Mouse (Mus musculus) hindbrain, embryonic 14.5 days (tissue): ENCODE data around the gene Ly6g6d. TPM values are rescaled to one million over a fixed set of nuclear protein-coding genes. Genes with fewer than 3 reads are reported as not detected.

ENCODE experiments used
- ATAC-seq: fragments of 200-750 bp; cut with Nextera tagmentation; 2 replicates; pipeline ENCODE4 v1.8.0; 2017; ENCODE audit warnings: moderate number of reproducible peaks, mild to moderate bottlenecking, moderate TSS enrichment, moderate library complexity; ENCODE audit not compliant: low FRiP score
- DNase-seq: peaks from one replicate; pipeline ENCODE4 v3.0.0-alpha.2; 2015; ENCODE audit warnings: low spot score
- H3K27ac ChIP-seq: fragments of 300-500 bp; sonication (generic); 2 replicates; pipeline ENCODE4 v1.5.1; 2014; ENCODE audit warnings: mild to moderate bottlenecking, moderate library complexity
- H3K27me3 ChIP-seq: fragments of 300-500 bp; sonication (generic); 2 replicates; pipeline ENCODE4 v1.6.1; 2014; ENCODE audit warnings: mild to moderate bottlenecking, low read length, mixed read lengths; ENCODE audit not compliant: control insufficient read depth, insufficient read depth
- H3K36me3 ChIP-seq: fragments of 300-500 bp; sonication (generic); replicated peaks from 2 replicates; pipeline ENCODE4 v1.6.1; 2014; ENCODE audit not compliant: control insufficient read depth, insufficient read depth
- H3K4me1 ChIP-seq: fragments of 300-500 bp; sonication (generic); replicated peaks from 2 replicates; pipeline ENCODE4 v1.6.1; 2014; ENCODE audit warnings: antibody characterized with exemption, low read length, mixed read lengths; ENCODE audit not compliant: control insufficient read depth, insufficient read depth
- H3K4me2 ChIP-seq: fragments of 300-500 bp; sonication (generic); replicated peaks from 2 replicates; pipeline ENCODE4 v1.6.1; 2014; ENCODE audit warnings: mild to moderate bottlenecking, moderate library complexity
- H3K4me3 ChIP-seq: fragments of 300-500 bp; sonication (generic); replicated peaks from 2 replicates; pipeline ENCODE4 v1.5.1; 2014; ENCODE audit warnings: mild to moderate bottlenecking, low read length
- H3K9ac ChIP-seq: fragments of 300-500 bp; sonication (generic); 2 replicates; pipeline ENCODE4 v1.6.1; 2014
- H3K9me3 ChIP-seq: fragments of 300-500 bp; sonication (generic); 2 replicates; pipeline ENCODE4 v1.6.1; 2016; ENCODE audit warnings: low read length; ENCODE audit not compliant: control insufficient read depth
- WGBS: fragments of 180-500 bp; shearing (Covaris S2); extraction: QIAGEN DNeasy Blood & Tissue Kit; methylation state at CpG from one replicate; pipeline ENCODE4 v1.1.7; 2014; 5-methylcytosine and 5-hydroxymethylcytosine counted together
- polyA plus RNA-seq: library from polyadenylated mRNA; unstranded; fragments of >200 nt; fragmentation: Nextera tagmentation; extraction: Ambion mirVana; gene quantifications from 2 replicates; pipeline ENCODE4 v1.2.1, GENCODE M21; 2014

Ly6g6d gene
- polyA plus RNA-seq, 1 experiment from 2014 or later: 0.94 TPM

- no peak for ATAC-seq
- H3K4me1 ChIP-seq: peaks cover 16% of the 10 kb centered on the region
- peaks cover 58% of the 10 kb centered on the region for H3K36me3 ChIP-seq
- H3K27ac ChIP-seq: peak overlapping the region; percentile 63
- H3K9ac ChIP-seq: peak overlapping the region; percentile 94
- no peak for DNase-seq
- no peaks in the 10 kb centered on the region for H3K27me3 ChIP-seq
- WGBS: 1% methylated on average over 33 of the region's 33 CpGs
- H3K4me2 ChIP-seq: peak overlapping the region; percentile 97
- no peaks in the 10 kb centered on the region for H3K9me3 ChIP-seq
- H3K4me3 ChIP-seq: peak overlapping the region; percentile 94
These were observed 42.9 kb upstream of the Ly6g6d start for GRCm38 (mm10) chr17:35120745-35121142.

GRCm38 (mm10) chr17:35115046-35116019, 37.5 kb upstream of the Ly6g6d start, which contains the start of gene Ly6g5b:
TSS of gene Ly6g5b (minus strand) at chr17:35115428.
- 89% methylated on average over 8 of the region's 8 CpGs for WGBS
- 0 out of 2 replicates have a peak, but pooled peaks have one; percentile 18 for ATAC-seq
- DNase-seq: no peak
- Histone ChIP-seq H3K4me3 (no peak within 1 kb of the TSS), H3K27me3 (no peaks in the 10 kb centered on the region), H3K9me3 (no peaks in the 10 kb centered on the region), H3K9ac (no peak within 1 kb of the TSS), H3K4me1 (peaks cover 6% of the 10 kb centered on the region), H3K36me3 (peaks cover 62% of the 10 kb centered on the region), H3K4me2 (no peak within 1 kb of the TSS), H3K27ac (no peak within 1 kb of the TSS)

- Histone ChIP-seq H3K4me1 (no peaks in the 10 kb centered on the region), H3K36me3 (peaks cover 33% of the 10 kb centered on the region), H3K9me3 (no peaks in the 10 kb centered on the region), H3K27ac (no peak overlapping the region), H3K4me3 (no peak overlapping the region), H3K4me2 (no peak overlapping the region), H3K9ac (no peak overlapping the region), H3K27me3 (no peaks in the 10 kb centered on the region)
- no peak for DNase-seq
- no peak for ATAC-seq
- 69% methylated on average over 9 of the region's 9 CpGs for WGBS
These were observed 33.9 kb upstream of the Ly6g6d start for GRCm38 (mm10) chr17:35111774-35112173.

DNA sequence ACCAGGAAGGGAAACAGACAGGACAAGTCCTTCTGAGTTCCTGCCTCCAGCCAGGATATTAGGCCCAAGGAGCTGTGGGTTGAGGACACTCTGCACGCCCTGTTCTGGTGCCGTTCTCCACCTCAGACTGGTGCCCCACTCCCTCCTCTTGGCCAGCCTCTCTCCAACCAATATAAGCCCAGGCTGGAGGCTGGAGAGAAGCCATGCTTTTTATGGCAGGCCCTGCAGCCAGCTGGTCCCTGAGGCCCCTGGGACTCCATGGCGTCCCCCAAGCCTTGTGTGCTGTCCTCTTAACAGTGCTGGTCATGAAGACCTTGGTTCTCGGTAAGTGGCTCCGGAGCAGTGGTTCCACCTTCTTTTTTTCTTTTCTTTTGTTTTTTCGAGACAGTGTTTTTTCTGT, 30.2 kb upstream of the Ly6g6d start, which contains the start of gene Ly6g5c:
Gene Ly6g5c, plus strand, starts transcription at position 183 of the 400 bp plus-strand sequence.
- no peak for ATAC-seq
- Histone ChIP-seq H3K27me3 (no peaks in the 10 kb centered on the region), H3K9me3 (no peaks in the 10 kb centered on the region), H3K4me3 (no peak within 1 kb of the TSS), H3K9ac (no peak within 1 kb of the TSS), H3K36me3 (peaks cover 17% of the 10 kb centered on the region), H3K4me2 (no peak within 1 kb of the TSS), H3K27ac (no peak within 1 kb of the TSS), H3K4me1 (no peaks in the 10 kb centered on the region)
- 82% methylated on average over 6 of the region's 6 CpGs for WGBS
- DNase-seq: no peak

GRCm38 (mm10) chr17:35106522-35106921, 28.7 kb upstream of the Ly6g6d start:
- peak; percentile 39 for DNase-seq
- WGBS: 65% methylated on average over 3 of the region's 3 CpGs
- peaks cover 33% of the 10 kb centered on the region for H3K36me3 ChIP-seq
- no peak overlapping the region for H3K4me3 ChIP-seq
- no peak overlapping the region for H3K27ac ChIP-seq
- no peaks in the 10 kb centered on the region for H3K27me3 ChIP-seq
- H3K4me1 ChIP-seq: no peaks in the 10 kb centered on the region
- H3K9me3 ChIP-seq: no peaks in the 10 kb centered on the region
- H3K9ac ChIP-seq: no peak overlapping the region
- peak overlapping the region; percentile 27 for H3K4me2 ChIP-seq
- ATAC-seq: no peak

DNA sequence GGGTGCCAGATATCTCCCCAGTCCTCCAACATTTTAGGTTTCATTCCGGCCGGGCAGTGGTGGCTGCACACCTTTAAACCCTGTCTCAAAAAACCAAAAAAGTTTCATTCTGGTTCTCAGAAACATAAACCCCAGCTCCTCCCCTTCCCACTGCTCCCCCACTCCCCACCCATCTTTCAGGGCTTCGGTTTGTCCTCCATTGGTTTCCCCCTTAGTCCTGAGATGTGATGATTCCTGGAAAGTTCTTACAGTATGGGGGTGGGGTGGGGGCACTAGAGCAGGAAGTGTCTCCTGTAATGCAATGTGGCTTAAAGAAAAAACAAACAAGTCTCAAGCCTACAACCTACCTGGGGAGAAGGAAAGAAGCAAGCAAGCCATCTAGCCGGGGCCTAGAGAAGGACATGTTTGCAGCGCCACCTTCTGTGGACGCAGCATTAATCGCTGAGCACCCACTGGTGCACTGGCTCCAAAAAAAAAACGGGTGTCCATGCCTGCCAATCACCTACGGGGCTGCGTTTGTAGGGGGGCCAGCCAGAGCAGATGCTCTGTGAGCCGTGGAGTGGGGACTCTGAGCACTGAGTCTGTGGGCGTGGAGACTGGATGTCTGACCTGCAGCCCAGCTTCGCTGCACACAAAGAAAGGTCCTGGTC, 28.0 kb upstream of the Ly6g6d start:
- Histone ChIP-seq H3K27me3 (no peaks in the 10 kb centered on the region), H3K4me3 (no peak overlapping the region), H3K4me1 (no peaks in the 10 kb centered on the region), H3K4me2 (peak overlapping the region; percentile 27), H3K9me3 (no peaks in the 10 kb centered on the region), H3K27ac (no peak overlapping the region), H3K9ac (peak overlapping the region; percentile 45; the same call in 1 of the 2 replicates), H3K36me3 (peaks cover 40% of the 10 kb centered on the region)
- no peak for ATAC-seq
- DNase-seq: peak; percentile 56
- WGBS: 23% methylated on average over 13 of the region's 13 CpGs

DNA sequence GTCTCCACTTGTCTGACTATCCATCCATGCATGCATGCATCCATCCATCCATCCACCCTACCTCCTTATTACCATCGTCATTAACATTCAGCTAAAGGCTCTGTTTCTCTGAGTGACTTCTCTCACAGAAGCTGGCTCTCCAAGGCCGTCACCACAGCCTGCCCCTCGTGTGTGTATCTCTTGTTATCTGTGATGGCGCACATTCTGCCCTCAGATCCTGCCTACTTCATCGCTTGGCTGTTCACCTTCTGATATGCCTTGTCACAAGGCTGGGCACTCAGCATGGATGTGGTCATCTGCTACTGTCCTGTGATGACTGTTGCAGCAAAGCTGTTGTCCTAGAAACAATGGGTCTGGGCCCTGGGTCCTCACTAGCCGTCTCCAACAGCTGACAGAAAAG, 26.9 kb upstream of the Ly6g6d start:
- H3K9me3 ChIP-seq: no peaks in the 10 kb centered on the region
- ATAC-seq (no peak), DNase-seq (no peak)
- H3K36me3 ChIP-seq: peaks cover 51% of the 10 kb centered on the region
- no peak overlapping the region for H3K9ac ChIP-seq
- WGBS: 69% methylated on average over 6 of the region's 6 CpGs
- no peak overlapping the region for H3K4me2 ChIP-seq
- H3K27ac ChIP-seq: no peak overlapping the region
- H3K4me3 ChIP-seq: no peak overlapping the region
- no peaks in the 10 kb centered on the region for H3K27me3 ChIP-seq
- no peaks in the 10 kb centered on the region for H3K4me1 ChIP-seq

GRCm38 (mm10) chr17:35104079-35104478, 26.2 kb upstream of the Ly6g6d start:
- H3K36me3 ChIP-seq: peaks cover 57% of the 10 kb centered on the region
- no peak overlapping the region for H3K4me2 ChIP-seq
- no peaks in the 10 kb centered on the region for H3K9me3 ChIP-seq
- ATAC-seq (no peak), DNase-seq (no peak)
- H3K4me1 ChIP-seq: no peaks in the 10 kb centered on the region
- H3K9ac ChIP-seq: no peak overlapping the region
- no peaks in the 10 kb centered on the region for H3K27me3 ChIP-seq
- H3K4me3 ChIP-seq: no peak overlapping the region
- 95% methylated on average over 7 of the region's 7 CpGs for WGBS
- H3K27ac ChIP-seq: no peak overlapping the region

DNA sequence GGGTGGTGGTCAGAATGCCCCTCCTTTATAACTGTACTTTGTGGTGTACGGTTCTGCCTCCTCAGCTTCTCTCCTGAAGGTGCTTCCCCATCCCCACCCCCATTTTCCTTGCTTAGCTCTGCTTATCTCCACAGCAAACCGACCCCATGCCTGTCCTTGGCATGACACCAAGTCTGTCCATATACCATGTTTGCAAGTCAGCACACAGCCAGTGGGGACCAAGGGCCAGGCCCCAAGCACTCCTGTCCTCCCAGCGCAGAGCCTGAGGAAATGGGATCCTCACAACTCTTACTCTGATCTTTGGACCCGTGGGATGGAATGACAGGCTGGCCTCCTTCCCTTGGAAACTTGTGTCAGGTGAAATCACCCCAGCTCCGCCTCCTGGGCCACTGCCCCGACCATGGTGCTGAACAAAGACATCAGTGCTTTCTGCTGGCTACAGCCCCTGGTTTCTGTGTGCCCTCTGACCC, 25.4 kb upstream of the Ly6g6d start:
- no peak for ATAC-seq
- Histone ChIP-seq H3K36me3 (peaks cover 66% of the 10 kb centered on the region), H3K4me2 (no peak overlapping the region), H3K4me3 (no peak overlapping the region), H3K27me3 (no peaks in the 10 kb centered on the region), H3K27ac (no peak overlapping the region), H3K4me1 (no peaks in the 10 kb centered on the region), H3K9ac (no peak overlapping the region), H3K9me3 (no peaks in the 10 kb centered on the region)
- 71% methylated on average over 6 of the region's 6 CpGs for WGBS
- DNase-seq: no peak
